Mouse (Mus musculus): ENCODE measurements at regions not wholly inside any gene's neighbourhood (a gene's known extent, or its start where the extent isn't known, plus 50 kb on each side); places are given as distances from the start of the nearest gene placed in this dataset.
"Not testable (repeated sequence)": the region's sequence is repeated elsewhere in the genome, so short reads cannot be mapped to it uniquely, and the experiment has no call there.

- H3K36me3 ChIP-seq: no peaks in the 10 kb centered on the region
- no peaks in the 10 kb centered on the region for H3K4me1 ChIP-seq
- WGBS: 72% methylated on average over 9 of the region's 9 CpGs
These were observed 75.0 kb downstream of the Suds3 start for GRCm38 (mm10) chr5:117040878-117041277.

GRCm38 (mm10) chr5:117037261-117037660, 78.7 kb downstream of the Suds3 start:
- H3K4me1 ChIP-seq: no peaks in the 10 kb centered on the region
- H3K27ac ChIP-seq: no peak overlapping the region
- H3K9ac ChIP-seq: no peak overlapping the region
- H3K27me3 ChIP-seq: no peaks in the 10 kb centered on the region
- no peaks in the 10 kb centered on the region for H3K36me3 ChIP-seq
- no peak overlapping the region for H3K4me2 ChIP-seq
- no peak for ATAC-seq (ENCODE audit: insufficient number of reproducible peaks, low FRiP score, low TSS enrichment, low read depth)
- 17% methylated on average over 3 of the region's 3 CpGs for WGBS
- H3K4me3 ChIP-seq: no peak overlapping the region
- no peaks in the 10 kb centered on the region; the same call in 1 of the 2 replicates for H3K9me3 ChIP-seq

More at GRCm38 (mm10) chr5:117040878-117041277, 75.0 kb downstream of the Suds3 start:
- no peak overlapping the region for H3K9ac ChIP-seq
- no peak overlapping the region for H3K4me2 ChIP-seq
- no peaks in the 10 kb centered on the region for H3K27me3 ChIP-seq
- H3K4me3 ChIP-seq: no peak overlapping the region
- H3K9me3 ChIP-seq: no peaks in the 10 kb centered on the region
- H3K27ac ChIP-seq: no peak overlapping the region
- no peak for ATAC-seq (ENCODE audit: insufficient number of reproducible peaks, low FRiP score, low TSS enrichment, low read depth)

DNA sequence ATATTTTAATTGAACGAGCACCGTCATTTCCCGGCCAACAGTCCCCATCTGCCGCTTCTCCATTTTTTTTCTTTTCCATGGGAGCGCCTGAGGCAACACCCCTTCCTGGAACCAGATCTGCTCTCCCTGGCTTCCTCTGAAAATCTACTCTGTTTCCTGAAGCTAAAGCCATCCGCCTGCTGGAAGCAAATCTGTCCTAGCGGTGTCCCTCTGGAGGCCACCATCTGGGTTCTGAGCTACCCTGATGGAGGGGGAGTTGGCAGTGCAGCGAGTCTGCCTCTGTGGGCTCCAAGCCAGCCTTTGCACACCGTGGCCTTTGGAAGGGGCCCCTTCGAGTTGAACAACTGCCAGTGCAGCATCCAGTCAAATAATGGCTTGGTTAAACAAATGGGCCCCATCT, 83.8 kb downstream of the Suds3 start:
- Histone ChIP-seq H3K27me3 (no peaks in the 10 kb centered on the region), H3K4me2 (no peak overlapping the region), H3K36me3 (no peaks in the 10 kb centered on the region), H3K4me1 (no peaks in the 10 kb centered on the region), H3K27ac (no peak overlapping the region), H3K9ac (no peak overlapping the region), H3K9me3 (no peaks in the 10 kb centered on the region; the same call in 1 of the 2 replicates), H3K4me3 (no peak overlapping the region)
- no peak for ATAC-seq (ENCODE audit: insufficient number of reproducible peaks, low FRiP score, low TSS enrichment, low read depth)
- 69% methylated on average over 10 of the region's 10 CpGs for WGBS

DNA sequence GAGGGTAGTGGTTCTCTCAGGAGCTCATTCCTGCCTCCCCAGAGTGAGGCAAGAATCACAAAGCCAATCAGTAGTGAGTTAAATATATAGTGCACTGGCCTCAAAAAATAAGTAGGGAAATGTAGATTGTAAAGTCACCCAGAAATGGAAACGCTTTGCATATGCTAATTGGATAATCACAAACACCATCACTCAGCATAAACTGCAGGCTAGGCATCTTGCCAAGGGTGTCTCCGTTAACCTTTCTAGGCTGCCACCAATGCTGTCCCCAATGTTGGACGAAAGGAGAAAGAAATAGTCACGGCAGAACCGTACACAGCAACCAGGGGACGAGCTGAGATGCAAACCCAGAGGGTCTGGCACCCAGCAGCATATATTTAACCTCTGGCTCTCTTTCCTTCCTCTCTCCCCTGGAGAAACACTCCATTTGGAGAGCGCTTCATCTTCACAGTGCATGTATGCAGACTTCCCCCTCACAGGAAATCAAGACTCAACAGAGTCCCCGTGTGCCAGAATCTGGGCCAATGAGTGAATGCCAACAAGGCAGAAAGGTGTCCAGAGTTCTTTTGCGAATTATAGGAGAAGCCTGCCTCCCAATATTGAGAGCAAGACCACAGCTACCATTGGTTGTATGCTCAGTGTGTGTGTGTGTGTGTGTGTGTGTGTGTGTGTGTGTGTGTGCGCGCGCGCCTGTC, 90.1 kb downstream of the Suds3 start:
- Histone ChIP-seq H3K27me3 (no peaks in the 10 kb centered on the region), H3K4me2 (no peak overlapping the region), H3K9ac (no peak overlapping the region), H3K27ac (no peak overlapping the region), H3K4me3 (no peak overlapping the region), H3K4me1 (no peaks in the 10 kb centered on the region), H3K36me3 (no peaks in the 10 kb centered on the region), H3K9me3 (no peaks in the 10 kb centered on the region)
- ATAC-seq (ENCODE audit: insufficient number of reproducible peaks, low FRiP score, low TSS enrichment, low read depth): no peak
- WGBS: 84% methylated on average over 13 of the region's 13 CpGs

DNA sequence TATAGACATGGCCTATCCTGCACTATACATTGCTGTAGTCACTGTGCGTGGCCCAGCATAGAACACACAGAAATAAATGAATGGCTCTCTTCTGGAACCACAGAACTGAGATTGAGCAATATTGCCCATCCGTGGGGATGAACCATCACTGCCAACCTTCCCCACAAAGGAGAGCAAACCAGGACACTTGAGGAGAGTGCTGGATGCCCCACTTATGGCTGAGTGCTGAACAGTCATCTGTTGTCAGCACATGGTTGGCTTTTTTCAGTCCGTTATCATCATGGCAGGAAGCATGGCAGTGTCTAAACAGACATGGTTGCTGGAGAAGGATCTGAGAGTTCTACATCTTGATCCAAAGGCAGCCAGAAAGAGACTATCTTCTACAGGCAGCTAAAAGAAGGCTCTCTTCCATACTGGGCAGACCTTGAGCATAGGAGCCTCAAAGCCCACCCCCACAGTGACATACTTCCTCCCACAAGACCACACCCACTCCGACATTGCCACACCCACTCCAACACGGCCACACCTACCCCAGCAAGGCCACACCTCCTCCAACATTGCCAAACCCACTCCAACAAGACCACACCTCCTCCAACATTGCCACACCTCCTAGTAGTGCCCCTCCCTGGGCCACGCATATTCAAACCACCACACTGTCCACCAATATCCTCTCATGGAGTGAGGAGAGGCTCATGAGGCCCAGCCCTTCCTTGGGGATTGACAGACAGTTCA, 97.3 kb downstream of the Suds3 start:
- H3K4me2 ChIP-seq: no peak overlapping the region
- no peak overlapping the region for H3K4me3 ChIP-seq
- no peak overlapping the region for H3K9ac ChIP-seq
- ATAC-seq (ENCODE audit: insufficient number of reproducible peaks, low FRiP score, low TSS enrichment, low read depth): no peak
- no peaks in the 10 kb centered on the region for H3K9me3 ChIP-seq
- H3K27ac ChIP-seq: no peak overlapping the region
- H3K27me3 ChIP-seq: no peaks in the 10 kb centered on the region
- no peaks in the 10 kb centered on the region for H3K36me3 ChIP-seq
- WGBS: 81% methylated on average over 6 of the region's 6 CpGs
- no peaks in the 10 kb centered on the region for H3K4me1 ChIP-seq

GRCm38 (mm10) chr5:117011128-117011527, 104.8 kb downstream of the Suds3 start:
- Histone ChIP-seq H3K4me3 (no peak overlapping the region), H3K27ac (no peak overlapping the region), H3K36me3 (no peaks in the 10 kb centered on the region), H3K4me1 (no peaks in the 10 kb centered on the region), H3K4me2 (no peak overlapping the region), H3K9me3 (no peaks in the 10 kb centered on the region), H3K9ac (no peak overlapping the region), H3K27me3 (no peaks in the 10 kb centered on the region)
- no peak for ATAC-seq (ENCODE audit: insufficient number of reproducible peaks, low FRiP score, low TSS enrichment, low read depth)
- 82% methylated on average over 7 of the region's 7 CpGs for WGBS

DNA sequence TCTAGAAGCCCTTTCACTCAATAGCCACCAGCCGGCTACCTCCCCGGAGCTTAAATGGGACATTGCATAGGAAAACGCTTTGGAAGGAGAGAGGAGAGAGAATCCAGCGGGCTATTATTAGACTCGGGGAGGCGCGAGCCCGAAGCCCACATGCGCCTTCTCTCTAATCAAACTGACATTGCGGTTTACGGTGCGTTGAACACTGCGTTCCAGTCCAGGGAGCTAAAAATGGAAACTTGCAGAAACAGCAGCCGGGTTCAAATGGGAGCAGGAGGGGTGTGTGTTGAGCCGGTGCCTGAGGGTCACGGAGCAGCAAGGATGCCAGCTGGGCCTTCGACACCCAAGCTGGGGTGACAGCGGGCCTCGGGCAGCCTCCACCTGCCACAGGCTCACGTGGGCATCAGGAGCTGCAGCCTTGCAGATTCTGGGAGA, 115.1 kb downstream of the Suds3 start:
- no peak overlapping the region for H3K27ac ChIP-seq
- no peaks in the 10 kb centered on the region for H3K4me1 ChIP-seq
- H3K4me2 ChIP-seq: no peak overlapping the region
- 77% methylated on average over 20 of the region's 20 CpGs for WGBS
- H3K9me3 ChIP-seq: no peaks in the 10 kb centered on the region
- H3K36me3 ChIP-seq: no peaks in the 10 kb centered on the region
- no peak overlapping the region for H3K9ac ChIP-seq
- H3K27me3 ChIP-seq: no peaks in the 10 kb centered on the region
- no peak overlapping the region for H3K4me3 ChIP-seq
- ATAC-seq (ENCODE audit: insufficient number of reproducible peaks, low FRiP score, low TSS enrichment, low read depth): no peak

DNA sequence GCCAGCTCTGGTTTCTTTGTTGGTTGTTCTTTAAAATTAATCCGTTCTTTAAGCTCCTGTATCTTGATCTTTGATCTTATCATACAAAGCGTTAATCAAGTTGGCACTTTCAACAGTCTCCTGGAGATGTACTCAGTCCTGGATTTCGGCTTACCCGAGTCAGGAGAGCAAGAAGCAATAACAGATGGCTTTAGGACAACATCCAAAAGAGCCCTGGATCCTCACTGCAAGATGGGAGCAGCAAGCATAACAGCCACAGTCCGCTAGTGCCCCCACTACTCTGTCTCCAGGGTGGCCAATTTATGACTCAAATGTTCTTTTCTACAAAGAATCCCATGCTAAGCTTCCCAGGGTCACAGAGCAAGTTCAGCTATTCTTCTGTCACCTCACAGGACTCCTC, 121.4 kb downstream of the Suds3 start:
- ATAC-seq (ENCODE audit: insufficient number of reproducible peaks, low FRiP score, low TSS enrichment, low read depth): no peak
- 0 out of 2 replicates have a peak, but pooled peaks cover 4% of the 10 kb centered on the region for H3K9me3 ChIP-seq
- H3K4me3 ChIP-seq: no peak overlapping the region
- H3K4me1 ChIP-seq: no peaks in the 10 kb centered on the region
- H3K9ac ChIP-seq: no peak overlapping the region
- H3K27me3 ChIP-seq: no peaks in the 10 kb centered on the region
- 58% methylated on average over 5 of the region's 5 CpGs for WGBS
- no peak overlapping the region for H3K4me2 ChIP-seq
- no peaks in the 10 kb centered on the region for H3K36me3 ChIP-seq
- H3K27ac ChIP-seq: no peak overlapping the region

DNA sequence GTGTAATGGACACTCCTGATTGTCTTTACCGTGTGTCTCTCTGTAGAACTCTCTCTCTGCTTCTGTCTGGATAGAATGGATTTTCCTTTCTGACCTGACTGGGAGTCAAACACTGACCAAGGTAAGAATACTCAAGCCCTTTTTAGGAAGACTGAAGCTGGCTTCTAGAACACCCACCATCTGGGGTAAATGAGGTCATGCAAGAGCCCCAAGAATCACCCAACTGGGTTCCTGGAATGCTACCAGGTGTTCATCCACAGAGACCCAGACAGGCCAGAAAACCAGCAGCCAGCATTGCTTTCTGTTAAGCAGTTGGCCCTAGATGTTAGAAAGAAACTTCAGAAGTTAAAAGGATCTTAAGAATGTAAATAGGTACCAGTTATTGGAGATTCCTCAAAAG, 122.2 kb downstream of the Suds3 start:
- 97% methylated on average over 1 of the region's 1 CpGs for WGBS
- Histone ChIP-seq H3K27ac (no peak overlapping the region), H3K4me1 (no peaks in the 10 kb centered on the region), H3K9me3 (0 out of 2 replicates have a peak, but pooled peaks cover 4% of the 10 kb centered on the region), H3K9ac (no peak overlapping the region), H3K27me3 (no peaks in the 10 kb centered on the region), H3K36me3 (no peaks in the 10 kb centered on the region), H3K4me2 (no peak overlapping the region), H3K4me3 (no peak overlapping the region)
- ATAC-seq (ENCODE audit: insufficient number of reproducible peaks, low FRiP score, low TSS enrichment, low read depth): no peak

DNA sequence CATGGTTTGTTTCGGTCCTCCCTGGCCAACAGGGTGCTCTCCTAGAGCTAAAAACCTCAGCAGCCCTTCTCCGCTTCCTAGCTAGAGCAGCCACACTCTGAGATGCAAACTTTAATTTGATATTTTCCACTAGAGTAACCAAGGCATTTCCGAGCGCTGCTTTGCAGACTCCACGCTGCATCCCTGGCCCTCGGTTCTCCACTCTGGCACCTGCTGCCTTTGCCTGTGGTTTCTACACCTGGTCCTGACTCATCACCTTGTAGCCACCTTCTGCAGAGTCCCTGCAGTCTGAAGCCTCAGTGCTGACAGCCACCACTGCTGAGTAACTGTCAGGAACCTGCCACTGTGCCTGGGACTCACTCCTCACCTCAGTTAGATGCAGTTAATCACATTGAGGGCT, 124.5 kb downstream of the Suds3 start:
- 91% methylated on average over 6 of the region's 6 CpGs for WGBS
- no peak for ATAC-seq (ENCODE audit: insufficient number of reproducible peaks, low FRiP score, low TSS enrichment, low read depth)
- no peaks in the 10 kb centered on the region for H3K27me3 ChIP-seq
- no peak overlapping the region for H3K27ac ChIP-seq
- H3K36me3 ChIP-seq: no peaks in the 10 kb centered on the region
- no peak overlapping the region for H3K4me2 ChIP-seq
- H3K4me3 ChIP-seq: no peak overlapping the region
- no peak overlapping the region for H3K9ac ChIP-seq
- H3K9me3 ChIP-seq: 0 out of 2 replicates have a peak, but pooled peaks cover 4% of the 10 kb centered on the region
- H3K4me1 ChIP-seq: no peaks in the 10 kb centered on the region

- not testable (repeated sequence) for H3K4me1 ChIP-seq; ATAC-seq (ENCODE audit: insufficient number of reproducible peaks, low FRiP score, low TSS enrichment, low read depth); H3K4me2 ChIP-seq; H3K4me3 ChIP-seq; H3K36me3 ChIP-seq; H3K9me3 ChIP-seq; H3K9ac ChIP-seq; H3K27ac ChIP-seq; H3K27me3 ChIP-seq
- 90% methylated on average over 4 of the region's 4 CpGs for WGBS
These were observed 144.4 kb downstream of the Suds3 start for GRCm38 (mm10) chr5:116971474-116971873.

- no peak for ATAC-seq (ENCODE audit: insufficient number of reproducible peaks, low FRiP score, low TSS enrichment, low read depth)
- H3K4me1 ChIP-seq: no peaks in the 10 kb centered on the region
- no peak overlapping the region for H3K4me2 ChIP-seq
- no peak overlapping the region for H3K9ac ChIP-seq
- H3K9me3 ChIP-seq: no peaks in the 10 kb centered on the region
- H3K36me3 ChIP-seq: no peaks in the 10 kb centered on the region
- no peaks in the 10 kb centered on the region for H3K27me3 ChIP-seq
- H3K4me3 ChIP-seq: no peak overlapping the region
- 83% methylated on average over 7 of the region's 7 CpGs for WGBS
- H3K27ac ChIP-seq: no peak overlapping the region
These were observed 151.7 kb downstream of the Suds3 start for GRCm38 (mm10) chr5:116964171-116964570.
